Mouse (Mus musculus): ENCODE data around the gene Sorl1. TPM values are rescaled to one million over a fixed set of nuclear protein-coding genes. Genes with fewer than 3 reads are reported as not detected.

The Sorl1 gene
- polyA plus RNA-seq, 1 experiment from 2014 or later: 7.1 TPM

GRCm38 (mm10) chr9:42076256-42076849 is 47.7 kb downstream of the Sorl1 start:
- no peak for DNase-seq (ENCODE audit: low spot score)
- no peaks in the 10 kb centered on the region for H3K36me3 ChIP-seq (ENCODE audit: control insufficient read depth, insufficient read depth, low read length)
- no peak overlapping the region for H3K27ac ChIP-seq (replicated peaks)
- TF ChIP-seq EP300 (optimal IDR thresholded peaks at IDR 0.05) (no peak), CTCF (IDR thresholded peaks at IDR 0.05; ENCODE audit: low read depth) (no peak)
- 79% methylated on average over 10 of the region's 10 CpGs for WGBS
- H3K9ac ChIP-seq (ENCODE audit: low read length): no peak overlapping the region
- H3K9me3 ChIP-seq (ENCODE audit: control insufficient read depth, low read length): no peaks in the 10 kb centered on the region
- no peaks in the 10 kb centered on the region for H3K4me1 ChIP-seq (replicated peaks; ENCODE audit: control insufficient read depth, insufficient read depth)
- H3K4me3 ChIP-seq (ENCODE audit: low read depth, low read length): no peak overlapping the region
- no peak for ATAC-seq (ENCODE audit: low FRiP score, low TSS enrichment)
- no peaks in the 10 kb centered on the region for H3K27me3 ChIP-seq (ENCODE audit: control insufficient read depth, insufficient read depth, low read length)
- H3K4me2 ChIP-seq (replicated peaks; ENCODE audit: low read depth): no peak overlapping the region

GRCm38 (mm10) chr9:42075241-42075640 is 48.9 kb downstream of the Sorl1 start:
- Histone ChIP-seq H3K9me3 (ENCODE audit: control insufficient read depth, low read length) (no peaks in the 10 kb centered on the region), H3K27ac (replicated peaks) (no peak overlapping the region), H3K4me3 (ENCODE audit: low read depth, low read length) (no peak overlapping the region), H3K4me2 (replicated peaks; ENCODE audit: low read depth) (no peak overlapping the region), H3K27me3 (ENCODE audit: control insufficient read depth, insufficient read depth, low read length) (no peaks in the 10 kb centered on the region), H3K36me3 (ENCODE audit: control insufficient read depth, insufficient read depth, low read length) (no peaks in the 10 kb centered on the region), H3K4me1 (replicated peaks; ENCODE audit: control insufficient read depth, insufficient read depth) (no peaks in the 10 kb centered on the region), H3K9ac (ENCODE audit: low read length) (no peak overlapping the region)
- TF ChIP-seq EP300 (optimal IDR thresholded peaks at IDR 0.05): no peak
- WGBS: 76% methylated on average over 2 of the region's 2 CpGs
- DNase-seq (ENCODE audit: low spot score) (no peak), ATAC-seq (ENCODE audit: low FRiP score, low TSS enrichment) (no peak)

- Histone ChIP-seq H3K4me1 (replicated peaks; ENCODE audit: control insufficient read depth, insufficient read depth) (no peaks in the 10 kb centered on the region), H3K27ac (replicated peaks) (no peak overlapping the region), H3K4me2 (replicated peaks; ENCODE audit: low read depth) (no peak overlapping the region), H3K9me3 (ENCODE audit: control insufficient read depth, low read length) (no peaks in the 10 kb centered on the region), H3K27me3 (ENCODE audit: control insufficient read depth, insufficient read depth, low read length) (no peaks in the 10 kb centered on the region), H3K4me3 (ENCODE audit: low read depth, low read length) (no peak overlapping the region), H3K9ac (ENCODE audit: low read length) (no peak overlapping the region), H3K36me3 (ENCODE audit: control insufficient read depth, insufficient read depth, low read length) (no peaks in the 10 kb centered on the region)
- DNase-seq (ENCODE audit: low spot score) (no peak), ATAC-seq (ENCODE audit: low FRiP score, low TSS enrichment) (no peak)
- no peak for TF ChIP-seq EP300 (optimal IDR thresholded peaks at IDR 0.05)
- no peak for TF ChIP-seq CTCF (IDR thresholded peaks at IDR 0.05; ENCODE audit: low read depth)
- 56% methylated on average over 4 of the region's 4 CpGs for WGBS
Measured at GRCm38 (mm10) chr9:42072010-42072409, 52.1 kb downstream of the Sorl1 start.

- Histone ChIP-seq H3K4me3 (ENCODE audit: low read depth, low read length) (no peak overlapping the region), H3K27me3 (ENCODE audit: control insufficient read depth, insufficient read depth, low read length) (no peaks in the 10 kb centered on the region), H3K4me1 (replicated peaks; ENCODE audit: control insufficient read depth, insufficient read depth) (no peaks in the 10 kb centered on the region), H3K9ac (ENCODE audit: low read length) (no peak overlapping the region), H3K4me2 (replicated peaks; ENCODE audit: low read depth) (no peak overlapping the region), H3K27ac (replicated peaks) (no peak overlapping the region), H3K36me3 (ENCODE audit: control insufficient read depth, insufficient read depth, low read length) (no peaks in the 10 kb centered on the region), H3K9me3 (ENCODE audit: control insufficient read depth, low read length) (no peaks in the 10 kb centered on the region)
- no peak for TF ChIP-seq EP300 (optimal IDR thresholded peaks at IDR 0.05)
- TF ChIP-seq CTCF (IDR thresholded peaks at IDR 0.05; ENCODE audit: low read depth): no peak
- DNase-seq (ENCODE audit: low spot score): no peak
- WGBS: 96% methylated on average over 6 of the region's 6 CpGs
- ATAC-seq (ENCODE audit: low FRiP score, low TSS enrichment): no peak
Measured at GRCm38 (mm10) chr9:42070856-42071255, 53.2 kb downstream of the Sorl1 start.

- Histone ChIP-seq H3K36me3 (ENCODE audit: control insufficient read depth, insufficient read depth, low read length) (no peaks in the 10 kb centered on the region), H3K4me3 (ENCODE audit: low read depth, low read length) (no peak overlapping the region), H3K27ac (replicated peaks) (no peak overlapping the region), H3K4me2 (replicated peaks; ENCODE audit: low read depth) (no peak overlapping the region), H3K9ac (ENCODE audit: low read length) (no peak overlapping the region), H3K27me3 (ENCODE audit: control insufficient read depth, insufficient read depth, low read length) (no peaks in the 10 kb centered on the region), H3K4me1 (replicated peaks; ENCODE audit: control insufficient read depth, insufficient read depth) (no peaks in the 10 kb centered on the region), H3K9me3 (ENCODE audit: control insufficient read depth, low read length) (no peaks in the 10 kb centered on the region)
- DNase-seq (ENCODE audit: low spot score): no peak
- no peak for TF ChIP-seq CTCF (IDR thresholded peaks at IDR 0.05; ENCODE audit: low read depth)
- TF ChIP-seq EP300 (optimal IDR thresholded peaks at IDR 0.05): no peak
- WGBS: 81% methylated on average over 5 of the region's 5 CpGs
- ATAC-seq (ENCODE audit: low FRiP score, low TSS enrichment): no peak
Measured at GRCm38 (mm10) chr9:42069471-42069870, 54.6 kb downstream of the Sorl1 start.

GRCm38 (mm10) chr9:42067950-42068349 is 56.1 kb downstream of the Sorl1 start:
- 53% methylated on average over 9 of the region's 9 CpGs for WGBS

More at GRCm38 (mm10) chr9:42067950-42068349, 56.1 kb downstream of the Sorl1 start:
- H3K27me3 ChIP-seq (ENCODE audit: control insufficient read depth, insufficient read depth, low read length): no peaks in the 10 kb centered on the region
- H3K4me2 ChIP-seq (replicated peaks; ENCODE audit: low read depth): no peak overlapping the region
- TF ChIP-seq CTCF (IDR thresholded peaks at IDR 0.05; ENCODE audit: low read depth) (no peak), EP300 (optimal IDR thresholded peaks at IDR 0.05) (no peak)
- ATAC-seq (ENCODE audit: low FRiP score, low TSS enrichment) (no peak), DNase-seq (ENCODE audit: low spot score) (no peak)
- no peak overlapping the region for H3K4me3 ChIP-seq (ENCODE audit: low read depth, low read length)
- H3K4me1 ChIP-seq (replicated peaks; ENCODE audit: control insufficient read depth, insufficient read depth): no peaks in the 10 kb centered on the region
- H3K36me3 ChIP-seq (ENCODE audit: control insufficient read depth, insufficient read depth, low read length): no peaks in the 10 kb centered on the region
- no peak overlapping the region for H3K9ac ChIP-seq (ENCODE audit: low read length)
- H3K27ac ChIP-seq (replicated peaks): no peak overlapping the region
- H3K9me3 ChIP-seq (ENCODE audit: control insufficient read depth, low read length): no peaks in the 10 kb centered on the region

Measured in stomach, postnatal 0 days (tissue).